Mouse (Mus musculus): ENCODE data around the gene 2410137M14Rik. TPM values are rescaled to one million over a fixed set of nuclear protein-coding genes. Genes with fewer than 3 reads are reported as not detected.
"Not testable (repeated sequence)": the region's sequence is repeated elsewhere in the genome, so short reads cannot be mapped to it uniquely, and the experiment has no call there.

Gene 2410137M14Rik
- total RNA-seq, 4 experiments from 2014 or later: 0.47 TPM; not detected in 3

DNA sequence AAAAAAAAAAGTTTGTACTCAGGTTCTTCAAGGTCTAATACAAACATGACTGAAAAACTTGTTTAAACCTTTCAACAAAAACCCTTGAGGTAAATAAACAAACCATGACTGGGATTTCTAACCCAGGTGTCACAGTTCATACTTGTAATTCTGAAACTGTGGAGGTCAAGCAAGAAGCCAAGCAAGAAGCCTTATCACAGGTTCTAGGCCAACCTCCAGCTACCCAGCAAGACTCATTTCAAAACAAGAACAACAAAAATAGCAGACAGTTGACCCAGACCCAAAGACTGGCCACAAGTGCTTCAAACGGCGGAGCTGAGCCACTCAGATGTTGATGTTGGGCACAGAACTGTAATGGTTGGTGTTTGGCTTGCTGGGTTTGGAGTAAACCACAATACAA is 13.5 kb upstream of the 2410137M14Rik start:
- DNase-seq (ENCODE audit: low spot score in 2 of 2): no peak

DNA sequence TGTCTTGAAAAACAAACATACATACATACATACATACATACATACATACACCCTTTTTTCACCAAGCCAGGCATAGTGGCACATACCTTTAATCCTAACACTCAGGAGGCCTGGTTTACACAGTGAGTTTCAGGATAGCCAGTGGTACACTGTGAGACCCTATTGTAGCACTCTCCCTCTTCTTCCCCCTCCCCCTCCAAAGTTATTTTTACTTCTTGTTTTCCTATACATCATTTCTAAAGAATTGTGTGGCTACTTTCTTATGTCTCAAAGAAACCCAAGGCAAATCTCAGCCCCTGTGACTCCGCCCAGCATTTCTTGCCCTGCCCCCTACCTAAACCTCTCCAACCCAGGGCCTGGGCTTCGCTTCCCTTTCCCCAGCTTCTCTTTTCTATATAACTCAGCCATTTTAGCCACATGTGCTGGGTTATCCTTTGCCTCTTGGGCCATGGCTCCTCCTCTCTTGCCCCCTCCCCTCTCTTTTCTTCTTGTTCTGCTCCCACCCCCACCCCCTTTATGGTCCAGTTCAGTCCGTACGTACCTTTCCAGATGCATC is 12.8 kb upstream of the 2410137M14Rik start:
- DNase-seq (ENCODE audit: low spot score in 2 of 2): no peak

- no peak for DNase-seq (ENCODE audit: low spot score in 2 of 2)
Measured at GRCm38 (mm10) chr17:36992336-36993104, 11.5 kb upstream of the 2410137M14Rik start.

DNA sequence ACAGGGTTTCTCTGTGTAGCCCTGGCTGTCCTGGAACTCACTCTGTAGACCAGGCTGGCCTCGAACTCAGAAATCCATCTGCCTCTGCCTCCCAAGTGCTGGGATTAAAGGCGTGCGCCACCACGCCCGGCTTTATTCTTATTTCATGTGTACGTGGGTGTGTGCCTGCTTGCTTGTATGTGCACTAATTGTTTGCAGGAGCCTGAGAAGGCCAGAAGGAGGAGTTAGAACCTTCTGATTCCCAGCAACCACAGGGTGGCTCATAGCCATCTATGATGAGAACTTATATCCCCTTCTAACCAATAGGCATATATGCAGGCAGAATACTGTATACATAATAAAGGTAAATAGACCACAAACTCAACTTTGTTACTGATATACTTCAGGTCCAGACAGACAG is 9.6 kb upstream of the 2410137M14Rik start:
- not testable (repeated sequence) for DNase-seq (ENCODE audit: low spot score in 2 of 2)

DNA sequence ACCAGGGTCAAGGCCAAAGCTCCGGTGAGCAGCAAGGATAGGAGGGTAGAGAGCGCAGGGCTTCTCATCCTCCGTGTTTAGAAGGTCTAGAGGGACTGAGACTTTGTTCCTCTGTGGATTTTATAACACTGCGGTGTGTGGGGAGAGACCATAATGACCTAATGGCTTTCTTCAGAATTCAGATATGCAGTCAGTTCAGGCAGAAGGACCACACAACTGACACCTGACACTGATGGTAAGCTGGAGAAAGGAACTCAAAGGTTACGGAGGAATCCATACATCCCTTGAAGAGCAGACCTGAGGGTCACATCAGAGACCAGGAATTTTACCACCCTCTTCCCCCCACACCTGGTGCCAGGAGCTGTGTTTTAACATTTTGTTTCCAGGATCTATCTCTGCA is 8.4 kb upstream of the 2410137M14Rik start, which contains the start of gene H2-M5:
TSS of gene H2-M5 (minus strand) at position 101 of the 400 bp plus-strand sequence.
- DNase-seq (ENCODE audit: low spot score in 2 of 2): no peak

- DNase-seq (ENCODE audit: low spot score in 2 of 2): no peak
Measured at GRCm38 (mm10) chr17:36988475-36988874, 7.4 kb upstream of the 2410137M14Rik start.

DNA sequence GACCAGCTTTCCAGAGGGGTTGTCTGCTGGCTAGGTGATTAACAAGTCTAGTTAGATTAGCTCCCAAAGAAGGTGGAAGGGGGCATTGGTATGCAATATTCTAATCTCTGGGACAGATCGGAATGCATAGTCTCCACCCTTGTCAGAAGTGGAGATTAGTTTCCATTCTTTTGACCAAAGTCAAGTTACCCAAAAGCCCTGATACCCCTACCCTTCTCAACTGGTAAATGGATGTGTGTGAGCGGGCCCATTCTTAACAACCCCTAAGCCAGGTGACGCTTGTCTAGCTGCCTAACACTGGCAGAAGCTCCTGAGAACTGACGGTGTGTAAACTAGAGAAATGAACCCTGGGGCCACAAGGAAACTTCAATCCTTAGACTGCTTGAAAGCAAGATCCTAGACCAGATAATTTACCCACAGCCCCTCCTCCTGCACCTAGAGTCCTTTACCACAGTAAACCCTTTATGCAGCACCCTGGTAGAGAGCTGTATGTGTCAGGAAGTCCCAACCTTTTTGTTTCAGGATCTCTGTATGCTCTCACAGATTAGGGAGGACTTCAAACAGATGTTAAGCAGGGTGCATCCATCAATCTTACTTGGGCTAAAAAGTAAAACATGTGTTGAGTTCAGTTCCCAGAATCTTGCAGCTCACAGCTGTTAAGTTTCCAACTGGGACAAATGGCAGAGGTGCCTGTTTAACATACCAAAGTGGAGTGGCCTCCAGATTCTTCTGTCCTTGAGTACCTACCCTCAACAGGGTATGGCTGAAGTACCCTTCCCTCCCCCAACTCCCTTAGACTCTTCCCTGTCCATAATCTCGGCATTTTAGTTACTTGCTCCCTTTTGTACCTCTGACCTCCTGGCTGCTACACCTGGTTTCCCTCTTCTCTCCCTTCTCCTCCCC is 1.5 kb upstream of the 2410137M14Rik start:
- DNase-seq (ENCODE audit: low spot score in 2 of 2): no peak

DNA sequence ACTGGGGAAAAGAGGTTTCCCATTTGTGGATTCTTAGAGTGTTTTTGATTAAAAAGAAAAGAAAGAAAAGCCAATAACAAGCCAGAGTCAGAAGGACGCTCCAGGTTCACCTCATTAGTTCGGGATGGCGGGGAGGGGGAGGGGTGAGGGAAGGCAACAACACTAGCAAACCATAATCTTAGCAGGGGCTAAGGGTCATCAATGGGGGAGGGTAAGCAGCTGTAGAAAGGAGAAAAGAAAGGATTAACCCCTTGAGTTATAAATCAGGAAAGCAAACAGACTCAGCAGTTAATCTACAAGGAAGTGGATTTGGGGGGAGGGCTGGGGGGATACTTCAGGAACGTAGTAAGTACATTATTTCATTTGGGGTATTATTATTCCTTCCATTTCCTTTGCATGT is 808 bp upstream of the 2410137M14Rik start:
- DNase-seq (ENCODE audit: low spot score in 2 of 2): no peak

- DNase-seq (ENCODE audit: low spot score in 2 of 2): no peak
Measured at GRCm38 (mm10) chr17:36973271-36973787, 7.7 kb downstream of the 2410137M14Rik start.

DNA sequence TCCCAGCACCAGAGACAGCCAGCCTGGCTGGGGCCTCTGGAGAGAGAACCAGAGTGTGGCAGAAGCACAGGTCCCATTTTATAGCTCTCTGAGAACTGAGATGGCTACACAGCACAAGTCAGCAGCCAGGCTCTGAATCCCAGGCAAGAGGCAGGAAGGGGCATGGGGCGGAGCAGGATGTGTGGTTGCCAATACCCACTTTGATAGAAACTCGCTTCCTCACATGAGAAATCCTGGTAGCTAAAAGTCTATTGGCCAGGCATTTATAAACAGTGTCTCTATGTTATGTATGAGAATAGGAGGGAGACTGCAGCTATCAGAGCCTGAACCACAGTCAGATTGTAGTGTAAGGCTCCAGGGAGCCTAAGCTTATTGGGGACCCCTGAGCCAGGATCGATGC is 8.2 kb downstream of the 2410137M14Rik start:
- no peak for DNase-seq (ENCODE audit: low spot score in 2 of 2)

- no peak for DNase-seq (ENCODE audit: low spot score in 2 of 2)
Measured at GRCm38 (mm10) chr17:36971172-36971850, 9.7 kb downstream of the 2410137M14Rik start.

- no peak for DNase-seq (ENCODE audit: low spot score in 2 of 2)
Measured at GRCm38 (mm10) chr17:36970316-36970890, 10.6 kb downstream of the 2410137M14Rik start.

- no peak for DNase-seq (ENCODE audit: low spot score in 2 of 2)
Measured at GRCm38 (mm10) chr17:36966875-36967274, 14.2 kb downstream of the 2410137M14Rik start.

DNA sequence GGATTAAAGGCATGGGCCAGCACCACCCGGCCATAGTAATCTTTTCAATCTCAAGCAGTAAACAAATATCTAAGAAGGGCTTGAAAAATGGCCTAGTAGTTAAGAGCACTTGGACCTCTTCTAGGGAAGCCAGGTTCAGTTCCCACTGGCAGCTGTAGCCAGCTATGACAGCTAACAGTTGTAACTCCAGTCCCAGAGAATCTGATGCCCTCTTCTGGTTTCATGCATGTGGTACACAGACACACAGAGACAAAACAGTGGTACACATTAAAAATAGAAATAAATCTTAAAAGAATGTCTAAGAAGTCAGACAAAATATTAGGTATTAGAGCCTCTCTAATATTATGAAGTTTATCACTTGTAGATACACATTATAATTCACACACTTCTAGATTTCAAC is 19.9 kb downstream of the 2410137M14Rik start:
- no peak for DNase-seq (ENCODE audit: low spot score in 2 of 2)

- no peak for DNase-seq (ENCODE audit: low spot score in 2 of 2)
Measured at GRCm38 (mm10) chr17:36958884-36959283, 22.2 kb downstream of the 2410137M14Rik start.

GRCm38 (mm10) chr17:36957999-36958743 is 22.9 kb downstream of the 2410137M14Rik start, which contains the start of the genes Znrd1 and Znrd1as:
Znrd1 (minus strand) TSS chr17:36958559.
Znrd1as (plus strand) TSS chr17:36958592.
- peak; percentile 95 to 97 for DNase-seq (ENCODE audit: low spot score in 2 of 2)

DNA sequence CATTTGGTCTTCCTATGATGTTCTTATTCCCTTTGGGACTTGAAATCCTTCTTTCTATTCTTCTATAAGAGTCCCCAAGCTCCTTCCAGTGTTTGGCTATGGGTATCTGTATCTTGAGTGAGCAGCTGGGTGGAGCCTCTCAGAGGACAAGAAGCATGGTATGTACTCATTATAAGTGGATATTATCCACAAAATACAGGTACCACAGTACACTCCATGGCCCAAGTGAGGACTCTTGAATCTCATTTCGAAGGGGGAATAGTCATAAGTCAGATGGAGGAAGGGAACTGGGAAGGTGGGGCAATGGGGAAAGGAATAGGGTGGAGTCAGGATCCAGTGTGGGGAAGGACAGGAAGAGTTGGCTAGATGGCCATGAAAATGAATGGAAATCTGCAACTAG is 28.0 kb downstream of the 2410137M14Rik start:
- DNase-seq (ENCODE audit: low spot score in 2 of 2): no peak

DNA sequence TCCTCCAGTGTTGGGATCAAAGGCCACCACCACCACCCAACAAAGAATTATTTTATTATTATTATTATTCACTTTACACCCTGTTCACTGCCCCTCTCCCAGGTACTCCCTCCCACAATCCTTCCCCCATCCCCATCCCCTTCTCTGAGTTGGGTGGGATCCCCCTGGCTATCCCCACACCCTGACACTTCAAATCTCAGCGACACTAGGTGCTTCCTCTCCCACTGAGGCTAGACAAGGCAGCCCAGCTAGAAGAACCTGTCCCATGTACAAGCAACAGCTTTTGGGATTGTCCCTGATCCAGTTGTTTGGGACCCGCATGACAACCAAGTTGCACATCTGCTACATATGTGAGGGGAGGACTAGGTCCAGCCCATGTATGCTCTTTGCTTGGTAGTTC is 28.4 kb downstream of the 2410137M14Rik start:
- no peak for DNase-seq (ENCODE audit: low spot score in 2 of 2)

- peak; percentile 96 to 97 for DNase-seq (ENCODE audit: low spot score in 2 of 2)
Measured at GRCm38 (mm10) chr17:36950981-36951947, 29.8 kb downstream of the 2410137M14Rik start, which contains the start of gene Ppp1r11. Ppp1r11 (minus strand) TSS chr17:36951741.

All from layer of hippocampus, adult 8-10 months (tissue).